Mouse (Mus musculus) T-cell, adult 2 months (primary cell): ENCODE measurements around the gene Smtnl2.
"Not testable (repeated sequence)": the region's sequence is repeated elsewhere in the genome, so short reads cannot be mapped to it uniquely, and the experiment has no call there.

Experiments
- DNase-seq: peaks from one replicate; pipeline ENCODE4 v3.0.0; 2022; ENCODE audit warnings: low spot score

Smtnl2 gene

GRCm38 (mm10) chr11:72411093-72411921 is at the start of gene Smtnl2:
TSS of gene Smtnl2 (minus strand) at chr11:72411713.
- no peak for DNase-seq

GRCm38 (mm10) chr11:72458502-72458901 is 47.0 kb upstream of the Smtnl2 start:
- no peak for DNase-seq

- DNase-seq: no peak
Observed at GRCm38 (mm10) chr11:72457995-72458496, 46.5 kb upstream of the Smtnl2 start.

GRCm38 (mm10) chr11:72455694-72456093 is 44.2 kb upstream of the Smtnl2 start:
- no peak for DNase-seq

- no peak for DNase-seq
Observed at GRCm38 (mm10) chr11:72453105-72453953, 41.8 kb upstream of the Smtnl2 start.

GRCm38 (mm10) chr11:72452140-72452665 is 40.7 kb upstream of the Smtnl2 start:
- no peak for DNase-seq

- no peak for DNase-seq
Observed at GRCm38 (mm10) chr11:72447475-72447874, 36.0 kb upstream of the Smtnl2 start.

- DNase-seq: peak; percentile 70
Observed at GRCm38 (mm10) chr11:72446311-72447105, 35.0 kb upstream of the Smtnl2 start.

- peak; percentile 98 for DNase-seq
Observed at GRCm38 (mm10) chr11:72440965-72441664, 29.6 kb upstream of the Smtnl2 start, which contains the start of gene Mybbp1a. TSS of gene Mybbp1a (plus strand) at chr11:72441355.

- not testable (repeated sequence) for DNase-seq
Observed at GRCm38 (mm10) chr11:72440597-72440964, 29.1 kb upstream of the Smtnl2 start.

- DNase-seq: no peak
Observed at GRCm38 (mm10) chr11:72438411-72438810, 26.9 kb upstream of the Smtnl2 start.

- DNase-seq: no peak
Observed at GRCm38 (mm10) chr11:72436756-72437650, 25.5 kb upstream of the Smtnl2 start.

- DNase-seq: no peak
Observed at GRCm38 (mm10) chr11:72436271-72436670, 24.8 kb upstream of the Smtnl2 start.

- no peak for DNase-seq
Observed at GRCm38 (mm10) chr11:72435694-72436045, 24.2 kb upstream of the Smtnl2 start.

GRCm38 (mm10) chr11:72434963-72435693 is 23.6 kb upstream of the Smtnl2 start, which contains the start of gene Ggt6:
TSS of gene Ggt6 (plus strand) at chr11:72435526.
- DNase-seq: no peak

- not testable (repeated sequence) for DNase-seq
Observed at GRCm38 (mm10) chr11:72430311-72431068, 19.0 kb upstream of the Smtnl2 start.

- DNase-seq: peak; percentile 81
Observed at GRCm38 (mm10) chr11:72429288-72429690, 17.8 kb upstream of the Smtnl2 start.

- peak; percentile 73 for DNase-seq
Observed at GRCm38 (mm10) chr11:72428694-72429093, 17.2 kb upstream of the Smtnl2 start.
